Mouse (Mus musculus) colon, adult 2 months (tissue): ENCODE data around the gene Rsbn1l. TPM values are rescaled to one million over a fixed set of nuclear protein-coding genes. Genes with fewer than 3 reads are reported as not detected.

ENCODE experiments used
- polyA plus RNA-seq: library from polyadenylated mRNA; depleted of rRNA; stranded (reverse); fragments of >200 nt; gene quantifications from 2 replicates; pipeline ENCODE4 v1.2.3, GENCODE M21; 2012; rRNA removed

Gene Rsbn1l
- polyA plus RNA-seq = 3.6 TPM in 2 replicates

DNA sequence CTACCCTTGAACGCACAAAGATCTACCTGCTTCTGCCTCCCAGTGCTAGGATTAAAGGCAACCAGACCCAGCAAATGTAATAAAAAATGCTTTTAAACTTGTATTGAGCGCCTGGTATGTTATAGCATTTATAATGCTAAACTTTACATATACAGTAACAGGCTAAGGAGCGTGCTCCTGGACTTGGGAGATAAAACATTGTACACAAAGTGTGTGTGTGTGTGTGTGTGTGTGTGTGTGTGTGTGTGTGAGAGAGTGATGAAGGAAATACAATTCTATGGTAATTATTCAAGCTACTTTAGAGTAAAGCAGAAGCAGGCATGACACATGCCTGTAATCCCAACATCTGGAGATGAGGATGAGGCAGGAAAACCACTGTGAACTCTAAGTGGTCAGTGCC is at the start of gene Rsbn1l:
Gene Rsbn1l (minus strand): TSS at position 101 of the 400 bp plus-strand sequence.

GRCm38 (mm10) chr5:20881915-20882800 is 74.0 kb downstream of the Rsbn1l start, which contains the start of the genes Phtf2 and Tmem60:
Gene Phtf2 (minus strand): TSS chr5:20882124.
Gene Tmem60 (plus strand): TSS chr5:20882191.

Other genes with a start within 250 kb of the Rsbn1l start
- gene Phtf2, start 74.3 kb downstream of the Rsbn1l start, polyA plus RNA-seq = 0.55 and 1.0 TPM in 2 replicates
- 3.8 and 4.4 TPM in 2 replicates for gene Tmem60, start 74.2 kb downstream of the Rsbn1l start, polyA plus RNA-seq
- 27.5 and 31.8 TPM in 2 replicates for gene Ptpn12, start 99.5 kb upstream of the Rsbn1l start, polyA plus RNA-seq
- gene Gsap, start 229.9 kb upstream of the Rsbn1l start, polyA plus RNA-seq = 0.77 and 0.91 TPM in 2 replicates